Mouse (Mus musculus): ENCODE results near the gene 1700102P08Rik. TPM values are rescaled to one million over a fixed set of nuclear protein-coding genes. Genes with fewer than 3 reads are reported as not detected.

The 1700102P08Rik gene
- total RNA-seq, 2 experiments from 2014 or later = 3.6 to 4.9 TPM

GRCm38 (mm10) chr9:108455747-108456571 lies 63.4 kb downstream of the 1700102P08Rik start:
- DNase-seq = no peak
- intact Hi-C loops (cut with DNase I) = no loop called here

GRCm38 (mm10) chr9:108456953-108457352 lies 64.3 kb downstream of the 1700102P08Rik start:
- DNase-seq = no peak
- intact Hi-C loops (cut with DNase I) = no loop called here

- intact Hi-C loops (cut with DNase I) = no loop called here
- DNase-seq = no peak
Measured at GRCm38 (mm10) chr9:108459939-108460318, 67.3 kb downstream of the 1700102P08Rik start.

Other genes starting within 250 kb of the 1700102P08Rik start
- gene Bsn, start 202.4 kb upstream of the 1700102P08Rik start, total RNA-seq (2021) = 10 to 100 TPM; 70.4 to 74.5 TPM
- gene Dag1, start 128.8 kb upstream of the 1700102P08Rik start, total RNA-seq (2021) = 100 to 1,000 TPM; 121 to 127 TPM
- gene Nicn1, start 102.4 kb upstream of the 1700102P08Rik start, total RNA-seq (2021) = 100 to 1,000 TPM; 101 to 118 TPM
- gene Amt, start 96.0 kb upstream of the 1700102P08Rik start, total RNA-seq (2021) = 10 to 100 TPM; 25.0 to 26.7 TPM
- gene Rhoa, start 86.7 kb upstream of the 1700102P08Rik start, total RNA-seq (2021) = 100 to 1,000 TPM; 191 to 205 TPM
- gene Tcta, start 86.6 kb upstream of the 1700102P08Rik start, total RNA-seq (2021) = 10 to 100 TPM; 30.0 to 35.6 TPM
- 100 to 1,000 TPM; 113 to 116 TPM for gene Gpx1, start 53.9 kb upstream of the 1700102P08Rik start, total RNA-seq (2021)
- gene Usp4, start 45.0 kb upstream of the 1700102P08Rik start, total RNA-seq (2021) = 100 to 1,000 TPM; 142 to 150 TPM
- under 1 TPM in 1 of 2 experiments, not detected in 1; 0.42 TPM for gene Ccdc36, start 35.7 kb downstream of the 1700102P08Rik start, total RNA-seq (2021)
- gene BC048562, start 43.7 kb downstream of the 1700102P08Rik start, total RNA-seq (2021) = not detected
- gene Ccdc71, start 67.7 kb downstream of the 1700102P08Rik start, total RNA-seq (2021) = 10 to 100 TPM; 44.3 to 45.7 TPM
- 10 to 100 TPM; 32.7 to 37.9 TPM for gene Klhdc8b, start 68.8 kb downstream of the 1700102P08Rik start, total RNA-seq (2021)
- gene Lamb2, start 86.9 kb downstream of the 1700102P08Rik start, total RNA-seq (2021) = 10 to 100 TPM; 29.2 to 29.9 TPM
- gene Usp19, start 97.8 kb downstream of the 1700102P08Rik start, total RNA-seq (2021) = 100 to 1,000 TPM; 111 to 124 TPM
- 100 to 1,000 TPM in 1 of 2 experiments, 10 to 100 TPM in 1; 98.2 to 112 TPM for gene Qars, start 114.9 kb downstream of the 1700102P08Rik start, total RNA-seq (2021)
- 100 to 1,000 TPM; 145 to 149 TPM for gene Qrich1, start 124.0 kb downstream of the 1700102P08Rik start, total RNA-seq (2021)
- 10 to 100 TPM; 85.7 to 86.1 TPM for gene Impdh2, start 167.5 kb downstream of the 1700102P08Rik start, total RNA-seq (2021)
- 10 to 100 TPM; 43.0 to 54.5 TPM for gene Ndufaf3, start 174.6 kb downstream of the 1700102P08Rik start, total RNA-seq (2021)
- 10 to 100 TPM; 78.2 to 86.6 TPM for gene Dalrd3, start 177.1 kb downstream of the 1700102P08Rik start, total RNA-seq (2021)
- gene Wdr6, start 185.9 kb downstream of the 1700102P08Rik start, total RNA-seq (2021) = 100 to 1,000 TPM; 233 to 289 TPM
- 10 to 100 TPM; 26.2 to 34.5 TPM for gene P4htm, start 204.9 kb downstream of the 1700102P08Rik start, total RNA-seq (2021)